Mouse (Mus musculus) right cerebral cortex, adult 2 months (tissue): ENCODE measurements around the gene Sox10.

Source experiments
- DNase-seq, 2 experiments: peaks; one replicate each; pipeline ENCODE4 v3.0.0; 2021 to 2022; ENCODE audit warnings: low spot score in 2 of 2

The Sox10 gene

GRCm38 (mm10) chr15:79123751-79124150 is 41.3 kb downstream of the Sox10 start:
- DNase-seq, result no peak

DNA sequence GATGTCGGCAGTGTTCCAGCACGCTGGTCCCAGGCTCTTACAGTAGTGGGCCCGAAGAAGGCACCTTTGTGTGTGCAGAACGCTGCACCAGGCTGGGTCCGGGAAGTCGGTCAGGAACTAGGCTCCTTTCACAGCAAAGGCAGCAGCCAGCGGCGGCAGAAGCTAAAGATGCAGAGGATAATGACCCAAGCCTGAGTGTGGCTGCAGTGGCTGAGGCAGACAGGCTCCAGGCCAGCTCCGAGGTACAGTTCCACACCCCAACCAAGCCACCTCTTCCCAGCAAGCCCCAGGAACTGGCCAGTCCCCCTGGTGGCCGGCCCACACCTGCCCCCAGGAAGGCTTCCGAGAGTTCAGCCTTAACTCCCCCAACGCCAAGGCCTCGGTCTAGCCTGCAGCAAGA is 42.5 kb downstream of the Sox10 start:
- DNase-seq, result no peak

DNA sequence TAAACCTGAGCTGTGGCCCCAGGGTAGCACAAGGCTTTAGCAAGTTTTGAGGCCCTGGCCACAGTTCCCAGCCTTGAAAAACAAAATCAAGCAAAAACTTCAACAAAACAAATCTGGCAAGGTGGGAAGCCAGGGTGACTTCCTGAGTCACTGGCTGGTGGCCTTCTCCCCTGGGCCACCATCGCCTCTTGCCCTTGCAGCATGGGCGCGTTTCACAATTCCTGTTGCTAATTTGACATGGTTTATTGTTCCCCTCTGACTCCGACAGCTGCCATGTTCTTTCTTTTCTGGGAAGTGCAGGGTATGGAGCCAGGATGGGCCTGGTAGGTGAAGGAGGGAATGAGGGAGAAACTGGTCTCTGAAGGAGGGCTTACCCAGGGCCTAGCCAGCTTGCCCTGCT is 42.9 kb downstream of the Sox10 start:
- DNase-seq, result no peak

- no peak for DNase-seq
These were observed 45.5 kb downstream of the Sox10 start for GRCm38 (mm10) chr15:79119491-79119890.

DNA sequence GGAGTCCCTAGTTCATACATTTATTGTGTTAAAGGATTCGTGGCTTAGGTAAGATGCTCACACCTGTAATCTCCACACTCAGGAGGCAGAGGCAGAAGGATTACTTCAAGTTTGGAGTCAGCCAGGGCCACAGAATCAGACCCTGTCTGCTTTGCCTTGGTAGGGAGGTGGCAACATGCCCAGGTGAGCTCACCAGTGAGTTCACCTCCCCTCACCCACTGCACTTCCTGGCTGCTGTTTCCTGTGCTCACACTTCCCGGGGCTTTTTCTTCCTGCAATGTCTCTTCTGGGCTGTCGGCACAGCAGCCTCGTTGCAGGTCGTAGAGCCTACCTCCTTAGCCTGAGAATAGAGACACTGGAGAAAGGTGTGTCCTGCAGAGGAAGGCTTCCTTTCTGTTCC is 49.8 kb downstream of the Sox10 start:
- DNase-seq, result no peak

DNA sequence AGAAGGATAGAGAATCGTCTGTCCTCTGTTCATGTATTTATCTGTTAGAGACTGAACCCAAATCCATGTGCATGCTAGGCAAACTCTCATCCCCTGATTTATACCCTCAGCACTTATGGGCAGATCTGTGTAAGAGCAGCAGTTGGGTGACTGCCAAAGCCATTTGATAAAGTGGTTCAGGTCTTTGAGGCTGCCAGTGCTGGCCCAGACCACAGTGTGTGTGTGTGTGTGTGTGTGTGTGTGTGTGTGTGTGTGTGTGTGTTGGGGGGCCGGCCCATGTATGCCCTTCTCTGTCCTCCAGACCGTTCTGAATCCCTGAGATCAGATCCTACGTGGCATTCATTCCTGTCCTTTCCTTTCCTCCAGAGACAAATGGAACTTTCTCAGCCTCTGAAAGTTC is 53.3 kb downstream of the Sox10 start:
- DNase-seq, result no peak

DNA sequence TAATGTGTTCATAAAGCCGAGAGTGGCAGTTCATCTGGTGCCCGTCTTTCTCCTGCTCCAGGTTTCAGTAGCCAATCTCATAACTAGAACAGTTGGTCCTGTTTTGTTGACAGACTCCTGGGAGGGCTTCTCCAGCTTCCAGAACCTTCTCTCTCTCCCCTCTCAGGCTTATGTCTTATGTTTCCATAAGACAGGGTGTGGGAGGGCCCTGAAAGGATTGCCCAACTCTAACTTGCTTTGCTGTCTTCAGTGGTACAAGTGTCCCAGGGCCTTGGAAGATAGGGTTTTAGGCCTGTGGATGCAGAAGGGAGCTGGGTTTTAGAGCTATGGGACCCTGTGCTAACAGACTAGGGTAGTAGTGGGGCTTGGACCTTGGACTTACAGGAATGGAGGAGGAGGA is 54.5 kb downstream of the Sox10 start:
- DNase-seq, result no peak

DNA sequence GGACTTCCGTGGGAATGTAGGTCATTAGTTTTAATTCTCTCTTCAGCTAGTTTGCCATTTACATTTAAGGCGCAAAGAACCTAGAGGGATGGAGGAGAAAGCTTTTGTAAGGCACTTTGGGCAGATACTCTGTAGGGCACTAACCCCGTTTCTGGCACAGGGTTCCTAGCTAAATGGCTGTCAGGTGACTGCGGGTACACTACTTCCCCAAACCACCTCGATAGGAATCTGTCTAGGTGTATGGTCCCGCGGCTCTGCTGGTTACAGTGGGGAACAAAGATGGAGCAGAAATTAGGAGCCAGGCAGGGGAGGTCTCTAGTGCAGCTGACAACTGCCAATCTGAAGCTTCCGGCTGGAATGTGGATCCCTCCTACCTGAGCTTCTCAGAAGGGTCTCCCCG is 55.0 kb downstream of the Sox10 start:
- no peak for DNase-seq

- no peak for DNase-seq
These were observed 55.6 kb downstream of the Sox10 start for GRCm38 (mm10) chr15:79109321-79109934.

- peak in 1 of 2 experiments; percentile 43 for DNase-seq
These were observed 56.4 kb downstream of the Sox10 start, which contains the start of gene Micall1 for GRCm38 (mm10) chr15:79108421-79109320. Gene Micall1, plus strand, starts transcription at chr15:79108898.

GRCm38 (mm10) chr15:79107966-79108365 is 57.1 kb downstream of the Sox10 start:
- no peak for DNase-seq

DNA sequence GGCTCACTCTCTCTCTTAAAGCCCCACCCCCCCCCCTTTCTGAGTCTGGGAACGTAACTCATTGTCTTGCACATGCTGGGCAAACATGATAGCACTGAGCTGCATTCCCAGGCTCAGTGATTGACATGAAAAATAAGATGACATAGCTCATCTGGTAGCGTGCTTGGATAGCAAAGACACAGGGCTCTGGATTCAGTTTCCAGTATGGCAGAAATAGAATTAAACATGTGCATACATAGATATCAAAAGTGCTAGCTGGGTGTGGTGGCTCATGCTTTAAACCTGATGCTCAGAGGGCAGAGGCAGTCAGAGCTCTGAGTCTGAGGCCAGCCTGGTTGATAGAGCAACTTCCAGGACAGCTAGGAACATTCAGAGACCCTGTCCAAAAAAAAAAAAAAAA is 59.2 kb downstream of the Sox10 start:
- DNase-seq, result no peak
